Mouse (Mus musculus) lung, adult 2 months (tissue): ENCODE data around the gene Ghr.
A peak's percentile ranks its signal among the peaks of the same experiment; 100 is the strongest.

Experiments
- CTCF ChIP-seq: fragments of 200-500 bp; IDR thresholded peaks from 2 replicates; pipeline ENCODE4 v1.5.1; 2011; ENCODE audit warnings: mild to moderate bottlenecking, low read length, control low read depth; ENCODE audit not compliant: insufficient read depth
- POLR2A ChIP-seq: fragments of 200-500 bp; IDR thresholded peaks from 2 replicates; pipeline ENCODE4 v1.6.1; 2011; ENCODE audit warnings: low read depth, mild to moderate bottlenecking, control low read depth, low read length, borderline replicate concordance; ENCODE audit errors: extremely low read depth

- TF ChIP-seq CTCF (peak; percentile 41), POLR2A (no peak)
These were observed 305.9 kb downstream of the Ghr start for GRCm38 (mm10) chr15:3277391-3277790.
